Mouse (Mus musculus) liver, embryonic 14.5 days (tissue): Measurements from ENCODE around the gene Hsp90ab1. TPM values are rescaled to one million over a fixed set of nuclear protein-coding genes. Genes with fewer than 3 reads are reported as not detected.

ENCODE experiments used
- ATAC-seq: fragments of 200-750 bp; cut with Nextera tagmentation; 2 replicates; pipeline ENCODE4 v1.8.0; 2017; ENCODE audit warnings: moderate number of reproducible peaks, mild to moderate bottlenecking, moderate library complexity; ENCODE audit not compliant: insufficient read depth
- DNase-seq, 3 experiments: peaks; one replicate each; pipeline ENCODE4 v3.0.0-alpha.2; 2012 to 2013; ENCODE audit warnings: low read depth in 3 of 3, low spot score in 3 of 3
- H3K27ac ChIP-seq: fragments of 300-500 bp; sonication (generic); 2 replicates; pipeline ENCODE4 v1.5.1; 2014; ENCODE audit warnings: moderate library complexity, mild to moderate bottlenecking, control low read depth, inconsistent platforms
- H3K27me3 ChIP-seq: fragments of 300-500 bp; sonication (generic); 2 replicates; pipeline ENCODE4 v1.6.1; 2014; ENCODE audit warnings: mild to moderate bottlenecking, low read length, moderate library complexity; ENCODE audit not compliant: control insufficient read depth, insufficient read depth
- H3K36me3 ChIP-seq: fragments of 300-500 bp; sonication (generic); replicated peaks from 2 replicates; pipeline ENCODE4 v1.6.1; 2014; ENCODE audit warnings: low read depth; ENCODE audit not compliant: control insufficient read depth, insufficient read depth
- H3K4me1 ChIP-seq, 2 experiments: fragments of 200-500 bp in 1 of 2; fragments of 300-500 bp in 1 of 2; sonication (generic) in 1 of 2; replicated peaks; 2 replicates each; pipeline ENCODE4 v1.6.1; 2012 to 2014; ENCODE audit warnings: antibody characterized with exemption in 1 of 2, inconsistent platforms in 1 of 2, low read length in 1 of 2; ENCODE audit not compliant: control insufficient read depth in 2 of 2, insufficient read depth in 2 of 2
- H3K4me2 ChIP-seq: fragments of 300-500 bp; sonication (generic); 2 replicates; pipeline ENCODE4 v1.6.1; 2014; ENCODE audit warnings: low read depth, mild to moderate bottlenecking, control low read depth, moderate library complexity
- H3K4me3 ChIP-seq, 2 experiments: fragments of 200-500 bp in 1 of 2; fragments of 300-500 bp in 1 of 2; sonication (generic) in 1 of 2; 2 replicates each; pipeline ENCODE4 v1.5.1; 2012 to 2014; ENCODE audit warnings: low read depth in 2 of 2, low read length in 2 of 2, mild to moderate bottlenecking in 2 of 2, control low read depth in 1 of 2, inconsistent platforms in 1 of 2, moderate library complexity in 1 of 2; ENCODE audit not compliant: insufficient read depth in 1 of 2
- H3K9ac ChIP-seq: fragments of 300-500 bp; sonication (generic); replicated peaks from 2 replicates; pipeline ENCODE4 v1.6.1; 2014; ENCODE audit warnings: mild to moderate bottlenecking, control low read depth, moderate library complexity
- H3K9me3 ChIP-seq: fragments of 300-500 bp; sonication (generic); 2 replicates; pipeline ENCODE4 v1.6.1; 2016; ENCODE audit warnings: low read length, mixed read lengths; ENCODE audit not compliant: control insufficient read depth
- CTCF ChIP-seq: IDR thresholded peaks from 2 replicates; pipeline ENCODE4 v1.5.1; 2016; ENCODE audit warnings: antibody characterized with exemption, low read depth, control low read depth
- EP300 ChIP-seq: IDR thresholded peaks from 2 replicates; pipeline ENCODE4 v1.6.1; 2016; ENCODE audit warnings: antibody characterized with exemption, low read depth
- WGBS: fragments of 180-500 bp; shearing (Covaris S2); extraction: QIAGEN DNeasy Blood & Tissue Kit; methylation state at CpG from one replicate; pipeline ENCODE4 v1.1.7; 2014; ENCODE audit not compliant: insufficient replicate concordance; 5-methylcytosine and 5-hydroxymethylcytosine counted together
- polyA plus RNA-seq, 2 experiments: library from polyadenylated mRNA; depleted of rRNA in 1 of 2; stranded (reverse) in 1 of 2; unstranded in 1 of 2; fragments of >200 nt; fragmentation: Nextera tagmentation in 1 of 2; extraction: Ambion mirVana in 1 of 2; gene quantifications; 2 replicates each; pipeline versions ENCODE4 v1.2.1 to v1.2.3; 2012 to 2014

Gene Hsp90ab1
- polyA plus RNA-seq, 2 experiments, result 369 to 531 TPM

GRCm38 (mm10) chr17:45616046-45616650 lies 43.1 kb upstream of the Hsp90ab1 start:
- ATAC-seq (no peak), DNase-seq (no peak)
- no peak overlapping the region for H3K4me2 ChIP-seq
- 47% methylated on average over 4 of the region's 4 CpGs for WGBS
- H3K9me3 ChIP-seq, result no peaks in the 10 kb centered on the region
- TF ChIP-seq CTCF, result no peak
- no peak for TF ChIP-seq EP300
- H3K27me3 ChIP-seq, result no peaks in the 10 kb centered on the region
- no peak overlapping the region for H3K27ac ChIP-seq
- no peaks in the 10 kb centered on the region for H3K36me3 ChIP-seq
- H3K9ac ChIP-seq, result no peak overlapping the region
- H3K4me1 ChIP-seq, result peaks cover 6 to 24% of the 10 kb centered on the region in 2 experiments; a peak in 3 of 4 replicates
- no peak overlapping the region for H3K4me3 ChIP-seq

DNA sequence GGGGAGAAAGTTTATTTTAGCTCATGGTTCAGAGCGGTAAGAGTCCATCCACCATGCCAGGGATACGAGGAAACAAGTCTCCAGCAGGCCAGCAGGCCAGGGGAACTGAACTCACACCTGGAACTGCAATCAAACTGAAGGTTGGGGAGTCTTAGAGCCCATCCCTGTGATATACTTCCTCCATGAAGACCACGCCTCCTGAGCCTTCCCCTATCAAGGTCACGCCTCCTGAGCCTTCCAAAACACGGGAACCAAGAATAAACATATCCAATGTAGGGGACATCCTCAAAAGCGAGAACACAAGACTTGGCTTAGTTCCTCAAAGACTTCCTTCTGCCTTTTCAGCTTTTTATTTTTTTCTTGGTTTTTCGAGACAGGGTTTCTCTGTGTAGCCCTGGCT lies 39.9 kb upstream of the Hsp90ab1 start:
- Histone ChIP-seq H3K9ac (no peak overlapping the region), H3K27ac (no peak overlapping the region), H3K4me2 (no peak overlapping the region), H3K36me3 (no peaks in the 10 kb centered on the region), H3K27me3 (no peaks in the 10 kb centered on the region), H3K4me3 (no peak overlapping the region), H3K4me1 (peaks cover 6 to 21% of the 10 kb centered on the region in 2 experiments), H3K9me3 (no peaks in the 10 kb centered on the region)
- WGBS, result 48% methylated on average over 7 of the region's 7 CpGs
- no peak for TF ChIP-seq CTCF
- TF ChIP-seq EP300, result no peak
- no peak for ATAC-seq
- DNase-seq, result no peak

DNA sequence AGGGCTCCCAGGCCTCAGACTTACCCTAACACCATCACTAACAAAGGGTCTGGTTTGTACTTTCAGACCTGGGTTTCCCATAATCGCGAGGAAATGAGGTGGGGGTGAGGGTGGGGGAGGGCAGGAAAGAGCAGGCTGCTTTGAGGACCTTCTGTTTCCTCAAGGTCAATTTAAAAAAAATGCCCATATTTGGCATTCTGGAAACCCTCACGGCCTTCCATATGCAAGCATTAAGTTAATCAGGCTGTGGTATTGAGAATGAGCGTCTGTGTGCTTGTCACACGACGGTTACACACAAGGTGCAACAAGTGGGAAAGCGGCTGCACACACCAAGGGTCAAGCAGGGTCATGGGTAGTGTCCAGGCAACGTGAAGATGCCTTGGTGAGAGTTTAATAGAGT lies 38.9 kb upstream of the Hsp90ab1 start:
- WGBS, result 55% methylated on average over 8 of the region's 8 CpGs
- DNase-seq (no peak), ATAC-seq (no peak)
- no peak overlapping the region for H3K4me2 ChIP-seq
- H3K4me3 ChIP-seq, result no peak overlapping the region
- H3K36me3 ChIP-seq, result no peaks in the 10 kb centered on the region
- H3K4me1 ChIP-seq, result peaks cover 6 to 21% of the 10 kb centered on the region in 2 experiments
- H3K27ac ChIP-seq, result no peak overlapping the region
- TF ChIP-seq EP300 (no peak), CTCF (no peak)
- no peaks in the 10 kb centered on the region for H3K27me3 ChIP-seq
- no peak overlapping the region for H3K9ac ChIP-seq
- no peaks in the 10 kb centered on the region for H3K9me3 ChIP-seq

- Histone ChIP-seq H3K27ac (peak overlapping the region; percentile 52), H3K4me2 (peak overlapping the region; percentile 54), H3K9me3 (no peaks in the 10 kb centered on the region), H3K9ac (no peak overlapping the region; the same call in 1 of the 2 replicates), H3K4me3 (peak overlapping the region in 1 of 2 experiments; percentile 39; a peak in 1 of 4 replicates), H3K36me3 (no peaks in the 10 kb centered on the region), H3K27me3 (no peaks in the 10 kb centered on the region), H3K4me1 (peaks cover 6 to 21% of the 10 kb centered on the region in 2 experiments)
- WGBS, result 23% methylated on average over 5 of the region's 5 CpGs
- TF ChIP-seq EP300, result peak; percentile 64
- TF ChIP-seq CTCF, result no peak
- ATAC-seq (peak; percentile 87), DNase-seq (peak in 1 of 3 experiments; percentile 58)
These were observed 37.2 kb upstream of the Hsp90ab1 start for GRCm38 (mm10) chr17:45610144-45610866.

GRCm38 (mm10) chr17:45608396-45608795 lies 35.3 kb upstream of the Hsp90ab1 start:
- Histone ChIP-seq H3K4me3 (no peak overlapping the region), H3K36me3 (no peaks in the 10 kb centered on the region), H3K9ac (no peak overlapping the region), H3K4me2 (no peak overlapping the region), H3K27me3 (no peaks in the 10 kb centered on the region), H3K4me1 (peaks cover 6 to 21% of the 10 kb centered on the region in 2 experiments), H3K9me3 (no peaks in the 10 kb centered on the region), H3K27ac (no peak overlapping the region)
- ATAC-seq (peak; percentile 36; the same call in 1 of the 2 replicates), DNase-seq (no peak)
- 66% methylated on average over 4 of the region's 4 CpGs for WGBS
- no peak for TF ChIP-seq EP300
- no peak for TF ChIP-seq CTCF
